Mouse (Mus musculus) midbrain, embryonic 12.5 days (tissue): ENCODE measurements around the gene Dync1i1. TPM values are rescaled to one million over a fixed set of nuclear protein-coding genes. Genes with fewer than 3 reads are reported as not detected.
A peak's percentile ranks its signal among the peaks of the same experiment; 100 is the strongest.

Source experiments
- ATAC-seq: fragments of 200-750 bp; cut with Nextera tagmentation; 2 replicates; pipeline ENCODE4 v1.8.0; 2017; ENCODE audit warnings: low read depth, moderate TSS enrichment, moderate library complexity; ENCODE audit not compliant: low FRiP score
- H3K27ac ChIP-seq: fragments of 300-500 bp; sonication (generic); replicated peaks from 2 replicates; pipeline ENCODE4 v1.5.1; 2016; ENCODE audit warnings: mild to moderate bottlenecking
- H3K27me3 ChIP-seq: fragments of 300-500 bp; sonication (generic); 2 replicates; pipeline ENCODE4 v1.6.1; 2016; ENCODE audit warnings: mild to moderate bottlenecking
- H3K36me3 ChIP-seq: fragments of 300-500 bp; sonication (generic); 2 replicates; pipeline ENCODE4 v1.6.1; 2016
- H3K4me1 ChIP-seq: fragments of 300-500 bp; sonication (generic); 2 replicates; pipeline ENCODE4 v1.6.1; 2016
- H3K4me2 ChIP-seq: fragments of 300-500 bp; sonication (generic); replicated peaks from 2 replicates; pipeline ENCODE4 v1.6.1; 2016; ENCODE audit warnings: mild to moderate bottlenecking, moderate library complexity
- H3K4me3 ChIP-seq: fragments of 300-500 bp; sonication (generic); 2 replicates; pipeline ENCODE4 v1.5.1; 2016; ENCODE audit warnings: mild to moderate bottlenecking
- H3K9ac ChIP-seq: fragments of 300-500 bp; sonication (generic); replicated peaks from 2 replicates; pipeline ENCODE4 v1.6.1; 2016; ENCODE audit warnings: mild to moderate bottlenecking, moderate library complexity
- H3K9me3 ChIP-seq: fragments of 300-500 bp; sonication (generic); 2 replicates; pipeline ENCODE4 v1.6.1; 2016; ENCODE audit warnings: mild to moderate bottlenecking
- WGBS: fragments of 180-500 bp; shearing (Covaris S2); methylation state at CpG from one replicate; pipeline ENCODE4 v1.1.7; 2016; 5-methylcytosine and 5-hydroxymethylcytosine counted together
- polyA plus RNA-seq: library from polyadenylated mRNA; unstranded; fragments of >200 nt; fragmentation: Nextera tagmentation; extraction: Ambion mirVana; gene quantifications from 2 replicates; pipeline ENCODE4 v1.2.1, GENCODE M21; 2016

Dync1i1 gene
- polyA plus RNA-seq, 1 experiment from 2014 or later = 2.9 TPM

DNA sequence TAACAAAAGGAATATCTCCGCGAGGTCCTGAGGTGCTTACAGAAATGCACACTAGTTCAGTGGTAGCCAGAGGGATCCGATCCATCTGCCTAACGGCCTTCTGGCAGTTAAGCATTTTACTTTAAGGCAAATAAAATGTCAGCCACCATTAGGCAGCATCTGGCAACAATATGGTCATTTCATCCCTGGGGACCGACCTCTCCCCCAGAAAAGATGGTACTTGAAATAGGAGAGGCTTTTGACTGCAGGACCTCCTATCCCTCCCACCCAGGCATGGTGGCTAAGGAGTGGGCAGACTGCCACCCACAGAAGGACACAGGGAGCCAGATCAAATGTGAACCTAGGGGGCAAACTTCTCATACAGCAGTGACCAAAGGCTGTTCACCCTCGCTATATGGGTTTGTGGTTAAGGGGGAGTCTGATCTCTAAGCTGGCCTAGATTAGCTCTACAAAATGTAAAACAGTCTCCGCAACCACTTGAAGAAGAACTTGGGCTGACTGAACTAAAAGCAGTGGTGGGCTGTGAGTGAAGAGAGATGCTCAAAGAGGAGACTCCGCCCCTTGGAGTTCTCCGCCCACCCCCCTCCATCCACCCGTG is 231.0 kb downstream of the Dync1i1 start:
- no peaks in the 10 kb centered on the region for H3K27me3 ChIP-seq
- 74% methylated on average over 10 of the region's 10 CpGs for WGBS
- ATAC-seq = no peak

DNA sequence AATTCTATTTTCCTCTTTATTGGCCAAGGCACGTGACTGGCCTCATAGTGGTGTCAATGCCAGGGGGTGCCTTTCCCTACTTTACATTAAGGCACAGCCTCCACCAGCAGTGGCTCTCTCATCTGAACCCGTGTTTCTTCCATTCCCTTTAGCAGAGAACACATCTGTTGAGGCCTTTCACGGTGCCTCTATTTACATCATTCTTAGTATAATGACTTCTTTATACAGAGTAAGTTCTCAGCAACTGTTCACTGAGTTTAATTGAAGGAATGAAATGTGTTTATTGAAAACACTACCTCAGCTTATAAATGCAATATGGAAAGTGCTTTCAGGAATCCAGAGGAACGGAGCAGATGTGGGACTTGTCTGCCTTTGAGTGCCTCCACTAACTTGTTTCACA is 235.3 kb downstream of the Dync1i1 start:
- Histone ChIP-seq H3K4me2 (no peak overlapping the region), H3K36me3 (no peaks in the 10 kb centered on the region), H3K4me1 (0 out of 2 replicates have a peak, but pooled peaks cover under 1% of the 10 kb centered on the region), H3K4me3 (no peak overlapping the region), H3K27me3 (no peaks in the 10 kb centered on the region), H3K27ac (no peak overlapping the region), H3K9me3 (no peaks in the 10 kb centered on the region), H3K9ac (no peak overlapping the region)
- no peak for ATAC-seq
- 77% methylated on average over 4 of the region's 4 CpGs for WGBS

More for the DNA sequence above, 231.0 kb downstream of the Dync1i1 start:
- H3K4me1 ChIP-seq = 0 out of 2 replicates have a peak, but pooled peaks cover 4% of the 10 kb centered on the region
- no peak overlapping the region for H3K4me2 ChIP-seq
- no peak overlapping the region for H3K27ac ChIP-seq
- no peaks in the 10 kb centered on the region for H3K36me3 ChIP-seq
- H3K4me3 ChIP-seq = no peak overlapping the region
- H3K9ac ChIP-seq = no peak overlapping the region
- no peaks in the 10 kb centered on the region for H3K9me3 ChIP-seq

DNA sequence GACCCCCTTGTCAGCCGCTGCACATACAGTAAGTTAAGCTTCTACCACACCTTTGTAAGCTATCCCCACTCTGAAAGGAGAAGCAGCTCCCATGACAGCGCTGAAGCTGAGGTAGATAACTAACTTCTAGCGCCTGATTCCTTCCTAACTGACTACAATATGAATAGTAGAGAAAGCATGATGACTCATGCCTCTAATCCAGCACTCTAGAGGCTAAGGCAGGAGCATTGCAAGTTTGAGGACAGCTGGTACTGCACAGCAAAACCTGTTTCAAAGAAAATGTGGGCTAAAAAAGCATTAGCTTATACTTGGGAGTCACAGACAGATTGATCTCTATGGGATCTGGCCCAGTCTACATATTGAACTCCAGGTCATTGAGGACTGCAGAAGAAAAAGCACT is 236.5 kb downstream of the Dync1i1 start:
- Histone ChIP-seq H3K9me3 (no peaks in the 10 kb centered on the region), H3K36me3 (no peaks in the 10 kb centered on the region), H3K27ac (no peak overlapping the region), H3K4me2 (no peak overlapping the region), H3K9ac (no peak overlapping the region), H3K4me1 (no peaks in the 10 kb centered on the region), H3K27me3 (no peaks in the 10 kb centered on the region), H3K4me3 (no peak overlapping the region)
- ATAC-seq = no peak
- 86% methylated on average over 3 of the region's 3 CpGs for WGBS

DNA sequence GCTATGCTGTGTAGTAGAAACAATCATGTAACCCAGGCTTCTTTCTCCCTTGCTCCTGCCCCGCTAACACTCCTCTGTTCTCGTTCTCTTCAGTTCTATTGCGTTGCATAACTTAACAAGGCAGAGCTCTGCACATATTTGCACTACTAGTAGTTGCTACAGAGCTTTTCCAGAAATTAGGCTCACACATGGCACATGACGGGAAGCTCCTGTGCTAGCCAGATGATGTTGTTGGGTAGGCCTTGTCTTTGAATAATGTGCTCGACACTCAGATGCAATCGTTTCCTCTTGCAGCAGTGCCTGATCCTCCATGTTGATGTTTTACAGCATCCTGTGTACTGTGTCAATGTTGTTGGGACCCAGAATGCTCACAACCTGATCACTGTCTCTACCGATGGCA is 240.9 kb downstream of the Dync1i1 start:
- no peaks in the 10 kb centered on the region for H3K9me3 ChIP-seq
- no peak overlapping the region for H3K27ac ChIP-seq
- 92% methylated on average over 7 of the region's 7 CpGs for WGBS
- no peak overlapping the region for H3K9ac ChIP-seq
- H3K27me3 ChIP-seq = no peaks in the 10 kb centered on the region
- ATAC-seq = no peak
- no peak overlapping the region for H3K4me2 ChIP-seq
- no peaks in the 10 kb centered on the region for H3K36me3 ChIP-seq
- H3K4me3 ChIP-seq = no peak overlapping the region
- no peaks in the 10 kb centered on the region for H3K4me1 ChIP-seq

DNA sequence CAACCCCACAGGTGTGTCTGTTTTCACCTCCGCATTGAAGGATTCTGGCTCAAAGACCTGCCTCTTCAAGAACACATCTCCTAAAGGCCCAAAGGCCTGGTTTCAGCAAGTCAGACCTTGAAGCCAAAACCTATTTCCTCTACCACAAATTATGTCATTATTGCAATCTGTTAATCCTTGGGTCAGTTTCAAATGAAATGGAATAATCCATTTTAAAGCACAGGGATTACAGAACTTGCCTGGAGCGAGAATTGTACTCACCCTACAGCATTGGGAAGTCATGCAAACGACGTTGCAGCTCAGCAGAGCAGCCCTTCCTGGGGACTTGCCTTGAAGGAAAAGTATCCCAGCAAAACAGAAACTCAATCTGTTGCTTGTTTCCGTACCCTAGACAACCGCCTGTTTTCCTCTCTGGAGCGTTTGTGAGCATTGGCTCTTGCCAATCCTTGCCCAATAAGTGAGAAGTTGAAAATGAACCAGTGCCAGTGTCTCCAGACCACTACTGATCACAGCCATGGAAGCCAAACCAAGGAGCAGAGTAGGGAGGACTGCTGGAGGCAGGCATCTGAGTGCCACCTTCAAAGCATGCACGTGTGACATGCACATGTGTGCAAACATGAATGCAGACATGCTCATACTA is 241.5 kb downstream of the Dync1i1 start:
- WGBS = 85% methylated on average over 8 of the region's 8 CpGs
- H3K9me3 ChIP-seq = no peaks in the 10 kb centered on the region
- no peaks in the 10 kb centered on the region for H3K4me1 ChIP-seq
- ATAC-seq = no peak
- no peak overlapping the region for H3K27ac ChIP-seq
- H3K9ac ChIP-seq = no peak overlapping the region
- H3K27me3 ChIP-seq = no peaks in the 10 kb centered on the region
- no peaks in the 10 kb centered on the region for H3K36me3 ChIP-seq
- no peak overlapping the region for H3K4me3 ChIP-seq
- H3K4me2 ChIP-seq = no peak overlapping the region

DNA sequence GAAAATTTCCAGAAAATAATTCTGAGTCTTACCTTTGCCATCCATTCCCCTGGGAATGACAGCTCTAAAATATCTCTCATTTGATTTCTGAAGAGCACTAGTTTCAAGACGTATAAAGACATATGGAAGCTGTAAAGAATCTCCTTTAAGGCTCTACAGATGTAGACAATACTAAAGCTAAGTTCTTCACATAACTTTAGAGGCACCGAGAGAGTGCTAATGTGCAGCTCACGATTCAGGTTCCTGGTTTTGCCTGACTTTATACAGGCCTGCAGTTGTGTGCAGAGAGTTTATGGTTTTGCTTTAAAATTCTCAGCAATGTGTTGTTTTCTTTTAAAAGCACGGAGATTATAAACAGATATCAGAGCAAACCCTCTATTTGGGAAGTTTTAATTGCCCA is 242.1 kb downstream of the Dync1i1 start:
- H3K27ac ChIP-seq = no peak overlapping the region
- H3K4me1 ChIP-seq = no peaks in the 10 kb centered on the region
- no peak overlapping the region for H3K4me2 ChIP-seq
- no peak overlapping the region for H3K4me3 ChIP-seq
- H3K27me3 ChIP-seq = no peaks in the 10 kb centered on the region
- ATAC-seq = no peak
- no peaks in the 10 kb centered on the region for H3K36me3 ChIP-seq
- H3K9ac ChIP-seq = no peak overlapping the region
- H3K9me3 ChIP-seq = no peaks in the 10 kb centered on the region
- WGBS = 88% methylated on average over 4 of the region's 4 CpGs

DNA sequence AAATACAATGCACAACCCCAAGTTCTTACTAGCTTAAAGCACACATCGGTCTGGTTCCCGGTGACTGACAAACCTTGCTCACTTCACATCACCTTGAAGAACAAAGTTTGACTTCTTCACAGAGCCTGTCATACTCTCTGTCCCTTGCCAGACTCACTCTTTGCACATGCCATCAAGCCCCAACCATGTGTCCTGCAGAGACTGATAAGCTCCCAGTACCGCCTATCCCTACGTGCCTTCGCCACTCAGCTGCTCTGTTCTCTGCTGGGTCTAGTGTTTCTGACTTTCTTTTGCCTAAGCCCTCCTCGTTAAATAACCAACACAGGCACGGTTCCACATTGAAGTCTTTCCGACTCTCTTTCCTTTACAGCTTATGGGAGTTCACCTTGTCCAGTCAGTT is 244.2 kb downstream of the Dync1i1 start:
- ATAC-seq = no peak
- Histone ChIP-seq H3K9me3 (no peaks in the 10 kb centered on the region), H3K9ac (no peak overlapping the region), H3K27ac (no peak overlapping the region), H3K27me3 (no peaks in the 10 kb centered on the region), H3K4me1 (no peaks in the 10 kb centered on the region), H3K4me2 (no peak overlapping the region), H3K36me3 (no peaks in the 10 kb centered on the region), H3K4me3 (no peak overlapping the region)
- WGBS = 92% methylated on average over 8 of the region's 8 CpGs

DNA sequence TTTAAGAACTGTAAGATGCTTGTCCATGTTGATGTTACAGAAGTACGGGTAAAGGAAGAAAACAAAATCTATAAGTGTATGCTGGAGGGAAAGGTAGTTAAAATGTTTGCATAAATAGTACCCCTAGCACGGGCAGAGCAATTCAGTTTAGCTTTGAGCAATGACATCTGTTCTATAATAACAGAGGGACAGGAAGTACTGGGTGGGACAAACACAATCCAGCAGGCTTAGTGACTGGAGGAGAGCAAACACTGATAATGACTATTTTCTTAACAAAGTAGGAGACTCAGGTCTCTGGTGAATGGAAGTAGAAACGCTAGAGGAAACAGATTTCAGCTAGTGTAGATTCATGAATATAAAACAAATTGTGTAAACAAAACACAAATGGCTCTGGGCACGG is 250.8 kb downstream of the Dync1i1 start:
- no peak for ATAC-seq
- no peaks in the 10 kb centered on the region for H3K4me1 ChIP-seq
- H3K27ac ChIP-seq = no peak overlapping the region
- no peaks in the 10 kb centered on the region for H3K9me3 ChIP-seq
- H3K4me3 ChIP-seq = no peak overlapping the region
- no peak overlapping the region for H3K9ac ChIP-seq
- WGBS = 76% methylated on average over 4 of the region's 4 CpGs
- no peaks in the 10 kb centered on the region for H3K27me3 ChIP-seq
- no peak overlapping the region for H3K4me2 ChIP-seq
- no peaks in the 10 kb centered on the region for H3K36me3 ChIP-seq

DNA sequence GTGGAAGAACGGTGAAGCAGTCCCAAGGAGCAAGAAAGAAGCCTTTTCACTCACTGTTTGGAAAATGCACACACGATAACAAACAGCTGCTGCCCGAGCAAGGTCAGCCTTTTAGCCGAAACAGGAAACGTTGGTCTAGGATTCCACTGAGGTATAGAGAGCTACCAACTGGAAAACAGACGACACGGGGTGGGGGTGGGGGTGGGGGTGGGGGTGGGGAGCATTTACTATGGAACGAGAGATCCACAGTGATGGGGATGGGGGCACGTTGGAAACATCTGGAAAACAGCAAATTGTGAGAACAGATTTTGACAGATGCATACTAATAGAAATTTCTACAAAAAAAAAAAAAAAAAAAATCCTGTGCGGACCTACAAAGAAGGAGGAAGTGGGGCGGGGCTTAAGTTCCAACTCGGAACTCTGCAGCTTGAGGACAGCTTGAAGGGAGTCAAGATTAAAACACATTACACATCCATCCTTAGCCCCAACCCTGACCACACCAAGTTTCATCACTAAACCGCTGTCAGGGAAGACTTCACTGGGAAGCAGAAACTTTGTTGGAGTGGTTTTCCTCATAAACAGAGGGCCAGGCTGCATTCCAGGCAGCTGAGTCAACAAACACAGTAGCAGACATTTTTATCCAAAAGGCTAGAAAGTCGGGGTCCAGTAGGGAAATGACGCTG is 251.9 kb downstream of the Dync1i1 start:
- no peak for ATAC-seq
- Histone ChIP-seq H3K27ac (no peak overlapping the region), H3K4me2 (no peak overlapping the region), H3K36me3 (no peaks in the 10 kb centered on the region), H3K9me3 (no peaks in the 10 kb centered on the region), H3K27me3 (no peaks in the 10 kb centered on the region), H3K9ac (no peak overlapping the region), H3K4me3 (no peak overlapping the region), H3K4me1 (no peaks in the 10 kb centered on the region)
- 73% methylated on average over 15 of the region's 15 CpGs for WGBS

DNA sequence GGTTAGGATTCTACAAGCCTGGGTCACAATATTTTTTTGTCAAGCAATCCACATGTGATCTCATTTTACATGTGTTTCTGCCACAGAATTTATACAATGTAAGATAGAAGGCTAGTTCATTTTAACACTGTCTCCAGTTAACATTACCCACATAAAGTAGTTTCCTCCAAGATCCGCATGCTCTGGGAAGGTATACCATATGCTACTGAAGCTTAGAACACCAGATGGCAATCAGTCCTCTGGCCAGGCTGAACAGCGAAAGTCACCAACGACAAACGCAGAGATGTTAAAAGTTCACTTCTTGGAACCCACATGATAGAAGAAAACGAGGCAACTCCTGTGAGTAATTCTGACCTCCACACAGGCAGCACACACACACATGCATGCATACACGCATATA is 265.8 kb downstream of the Dync1i1 start:
- H3K4me3 ChIP-seq = no peak overlapping the region
- H3K36me3 ChIP-seq = no peaks in the 10 kb centered on the region
- no peaks in the 10 kb centered on the region for H3K9me3 ChIP-seq
- no peak for ATAC-seq
- H3K27ac ChIP-seq = no peak overlapping the region
- no peak overlapping the region for H3K9ac ChIP-seq
- H3K4me2 ChIP-seq = no peak overlapping the region
- peaks cover 14% of the 10 kb centered on the region for H3K4me1 ChIP-seq
- WGBS = 74% methylated on average over 6 of the region's 6 CpGs
- no peaks in the 10 kb centered on the region for H3K27me3 ChIP-seq

DNA sequence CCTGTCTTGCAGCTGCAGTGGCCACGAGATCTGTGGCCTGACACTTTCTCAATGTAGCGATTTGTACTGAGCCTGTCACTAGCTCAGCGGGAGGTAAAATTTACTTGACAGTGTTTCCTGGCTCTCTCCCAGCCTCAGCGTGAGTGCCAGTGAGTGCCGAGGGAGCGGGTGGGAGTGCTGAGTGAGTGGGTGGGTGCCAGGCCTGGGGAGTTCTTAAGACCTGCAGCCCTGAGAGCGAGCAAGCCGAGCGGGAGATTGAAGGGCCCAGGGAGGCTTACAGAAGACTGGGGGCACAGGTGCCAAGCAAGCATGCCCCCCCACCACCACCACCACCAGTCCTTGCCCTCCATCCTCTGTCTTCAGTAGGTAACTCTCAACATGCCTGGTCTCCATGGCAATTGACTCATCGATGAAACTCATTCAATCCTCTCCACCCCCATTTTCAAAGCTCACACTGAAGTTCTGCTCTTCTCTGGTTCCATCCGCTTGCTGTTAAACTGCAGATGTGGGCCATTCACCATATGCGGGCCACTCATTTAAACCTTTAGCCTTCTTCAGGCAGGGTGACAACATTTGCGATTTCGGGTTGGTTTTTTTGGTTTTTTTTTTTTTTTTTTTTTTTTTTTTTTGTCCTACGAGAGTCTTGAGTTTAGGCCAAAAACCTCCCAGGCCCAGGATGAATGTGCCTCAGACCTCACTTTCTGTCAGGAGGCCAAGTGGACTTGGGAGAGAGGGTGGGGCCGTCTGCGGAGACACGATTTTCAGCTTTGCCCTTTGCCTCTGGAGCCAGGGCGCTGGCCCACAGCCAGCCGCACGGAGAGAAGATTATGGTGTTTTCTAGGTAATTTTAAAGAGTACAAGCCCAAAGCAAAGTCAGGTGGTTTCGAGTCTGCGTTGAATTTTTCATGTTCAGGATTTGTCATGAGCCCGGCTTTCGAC is 266.6 kb downstream of the Dync1i1 start:
- Histone ChIP-seq H3K9ac (no peak overlapping the region), H3K4me3 (no peak overlapping the region), H3K27me3 (no peaks in the 10 kb centered on the region), H3K4me1 (peaks cover 14% of the 10 kb centered on the region), H3K27ac (no peak overlapping the region), H3K36me3 (no peaks in the 10 kb centered on the region), H3K9me3 (no peaks in the 10 kb centered on the region), H3K4me2 (no peak overlapping the region)
- 60% methylated on average over 25 of the region's 25 CpGs for WGBS
- peak; percentile 34; the same call in 1 of the 2 replicates for ATAC-seq

DNA sequence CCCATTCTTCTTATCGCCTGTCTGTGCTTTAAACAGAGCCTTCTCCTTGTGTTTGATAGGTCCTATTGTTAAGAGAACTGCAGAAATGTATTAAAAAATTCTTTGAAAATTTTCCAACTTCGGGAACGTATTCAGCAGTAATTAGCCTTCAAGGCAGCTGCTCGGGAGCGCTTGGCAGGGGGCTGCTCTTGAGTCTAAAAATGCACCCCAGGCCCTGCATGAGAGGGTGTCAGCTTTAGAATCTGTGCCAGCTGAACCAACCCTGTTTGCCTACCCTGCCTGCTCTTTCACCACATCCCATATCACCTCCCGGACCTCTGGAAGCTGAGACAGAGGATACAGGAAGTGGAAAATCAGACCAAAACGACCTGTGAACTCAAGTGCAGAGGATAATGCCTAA is 267.6 kb downstream of the Dync1i1 start:
- Histone ChIP-seq H3K4me2 (no peak overlapping the region), H3K9me3 (no peaks in the 10 kb centered on the region), H3K27me3 (no peaks in the 10 kb centered on the region), H3K4me1 (peaks cover 23% of the 10 kb centered on the region), H3K27ac (no peak overlapping the region), H3K36me3 (no peaks in the 10 kb centered on the region), H3K9ac (no peak overlapping the region), H3K4me3 (no peak overlapping the region)
- no peak for ATAC-seq
- WGBS = 54% methylated on average over 7 of the region's 7 CpGs
